Mouse (Mus musculus): ENCODE measurements at regions not wholly inside any gene's neighbourhood (a gene's known extent, or its start where the extent isn't known, plus 50 kb on each side); places are given as distances from the start of the nearest gene placed in this dataset.

DNA sequence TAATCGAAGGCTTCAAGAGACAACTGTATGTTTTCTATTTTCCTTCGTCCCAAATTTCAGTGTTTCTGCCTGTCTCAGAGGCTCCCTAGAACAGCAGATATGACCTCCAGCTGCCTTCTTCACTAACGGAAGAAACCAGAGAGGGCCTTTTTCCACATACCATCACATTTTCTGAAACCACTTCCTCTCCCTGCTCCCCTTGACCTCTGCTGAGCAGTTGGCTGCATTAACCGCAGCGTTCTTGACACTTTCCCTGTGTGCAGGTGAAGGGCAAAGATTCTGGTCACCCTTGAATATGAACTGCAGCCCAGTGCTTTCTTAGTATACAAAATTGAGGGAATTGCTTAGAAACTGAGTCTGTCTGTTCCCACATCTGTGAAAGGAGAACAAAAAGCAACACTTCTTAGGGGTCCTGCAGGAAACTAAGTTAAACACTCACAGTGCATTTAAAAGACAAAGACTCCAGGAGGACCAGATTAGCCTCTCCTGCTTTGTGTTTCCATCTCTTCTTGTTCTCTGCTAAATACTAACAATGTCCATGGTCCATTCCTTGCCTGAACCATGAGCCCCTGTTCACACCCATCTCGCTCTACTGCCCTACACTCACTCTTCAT is 98.4 kb downstream of the Akap11 start:
- no peak for DNase-seq

GRCm38 (mm10) chr14:78436586-78436985 is 100.0 kb downstream of the Akap11 start:
- DNase-seq: no peak

GRCm38 (mm10) chr14:78435982-78436381 is 100.6 kb downstream of the Akap11 start:
- DNase-seq: no peak

- no peak for DNase-seq
These were observed 101.0 kb downstream of the Akap11 start for GRCm38 (mm10) chr14:78435561-78435960.

GRCm38 (mm10) chr14:78434753-78435152 is 101.9 kb downstream of the Akap11 start:
- no peak for DNase-seq

GRCm38 (mm10) chr14:78434126-78434525 is 102.5 kb downstream of the Akap11 start:
- DNase-seq: no peak

DNA sequence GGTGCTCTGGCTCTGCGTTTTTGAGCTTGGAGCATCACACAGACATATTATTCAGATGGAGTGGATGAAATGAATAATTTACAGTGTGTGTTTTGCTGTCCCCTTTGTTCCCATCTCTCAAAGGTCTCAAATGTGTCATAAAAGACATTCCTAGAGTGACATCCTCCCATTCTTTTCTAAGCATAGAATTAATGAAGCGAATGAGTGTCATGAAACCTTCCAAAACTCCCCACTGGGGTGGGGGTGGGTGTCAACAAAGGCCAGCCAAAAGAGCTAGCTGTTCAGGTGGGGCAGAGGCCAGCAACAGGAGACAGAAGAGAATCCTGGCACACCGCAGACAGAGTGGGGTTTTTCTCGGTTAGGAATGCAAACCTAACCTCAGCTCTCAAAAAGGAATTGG is 104.1 kb downstream of the Akap11 start:
- DNase-seq: no peak

- no peak for DNase-seq
These were observed 104.7 kb downstream of the Akap11 start for GRCm38 (mm10) chr14:78431931-78432330.

DNA sequence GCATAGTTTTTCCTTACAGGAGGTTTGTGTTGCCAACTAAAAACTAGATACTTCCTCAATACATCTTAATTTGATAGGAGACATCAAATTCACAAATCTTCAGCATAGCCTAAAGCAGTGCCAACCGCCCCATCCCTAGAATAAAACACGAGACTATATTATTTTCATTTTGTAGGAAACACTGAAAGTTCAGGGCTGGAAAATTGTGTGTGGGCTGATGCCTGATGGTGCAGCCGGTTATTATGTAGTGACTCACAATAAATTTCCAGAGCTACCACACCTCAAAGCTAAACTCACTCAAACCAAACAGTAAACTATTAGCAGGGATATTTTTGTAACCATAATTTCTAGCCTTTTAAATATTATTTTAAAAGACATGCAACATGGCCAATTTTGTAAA is 105.2 kb downstream of the Akap11 start:
- DNase-seq: no peak

GRCm38 (mm10) chr14:78428233-78429019 is 108.2 kb downstream of the Akap11 start:
- DNase-seq: peak; percentile 32

GRCm38 (mm10) chr14:78427062-78427461 is 109.5 kb downstream of the Akap11 start:
- no peak for DNase-seq

DNA sequence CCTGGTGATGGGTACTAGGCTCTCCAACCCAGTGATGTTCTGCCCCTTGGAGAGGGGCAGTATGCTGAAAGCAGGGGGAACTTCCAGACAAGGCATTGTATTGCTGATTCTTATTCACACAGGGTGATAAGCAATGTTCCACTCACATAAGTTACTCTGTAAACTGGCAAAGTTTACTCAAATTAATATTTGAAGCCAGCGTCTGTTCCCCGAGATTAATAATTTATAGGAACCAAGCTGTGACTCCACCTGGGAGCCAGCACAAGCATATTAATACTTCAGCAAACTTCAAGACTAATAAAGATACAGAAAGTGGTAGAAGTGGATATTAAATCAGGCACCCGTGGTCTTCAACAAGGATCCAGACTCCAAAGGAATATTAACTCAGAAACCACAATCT is 114.0 kb downstream of the Akap11 start:
- no peak for DNase-seq

- DNase-seq: no peak
These were observed 113.1 kb upstream of the Tnfsf11 start for GRCm38 (mm10) chr14:78420966-78421365.

DNA sequence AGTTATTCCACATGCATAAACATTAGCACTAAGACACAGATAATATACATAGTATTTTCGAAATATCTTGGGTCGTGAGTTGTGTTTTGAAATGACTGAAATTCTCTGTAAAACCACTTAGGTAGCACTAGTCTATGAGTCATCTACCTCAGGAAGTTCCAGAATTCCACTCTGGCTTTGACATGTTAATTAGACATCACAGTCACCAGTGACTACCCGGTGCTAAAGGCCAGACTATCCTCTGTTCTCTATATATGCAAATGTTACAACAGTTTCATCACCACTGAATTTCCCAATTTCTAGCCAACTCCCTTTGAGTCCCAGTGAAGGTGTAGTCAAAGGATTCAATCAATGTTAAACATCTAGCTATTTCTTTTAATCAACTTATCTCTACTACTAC is 112.3 kb upstream of the Tnfsf11 start:
- DNase-seq: no peak

DNA sequence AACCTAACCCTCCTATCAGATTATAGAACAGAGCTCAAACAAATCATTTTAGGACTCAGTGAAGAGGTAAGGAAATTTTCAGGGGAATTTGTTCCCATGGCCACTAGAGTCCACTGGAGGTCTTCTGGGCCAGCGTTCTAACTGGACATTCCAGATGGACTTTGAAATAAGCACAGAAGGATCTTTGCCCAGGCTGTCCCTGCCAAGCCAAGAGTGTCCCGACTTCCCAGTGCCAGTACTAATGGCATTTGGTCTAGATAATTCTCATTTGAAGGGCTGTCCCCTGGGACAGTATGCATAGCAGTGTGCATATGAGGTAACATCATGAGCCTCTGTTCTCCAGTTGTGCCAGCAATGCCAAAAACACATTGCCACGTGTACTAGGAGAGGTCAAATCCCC is 97.7 kb upstream of the Tnfsf11 start:
- DNase-seq: no peak

- DNase-seq: no peak
These were observed 90.1 kb upstream of the Tnfsf11 start for GRCm38 (mm10) chr14:78397914-78398313.

GRCm38 (mm10) chr14:78395631-78396030 is 87.8 kb upstream of the Tnfsf11 start:
- DNase-seq: no peak

DNA sequence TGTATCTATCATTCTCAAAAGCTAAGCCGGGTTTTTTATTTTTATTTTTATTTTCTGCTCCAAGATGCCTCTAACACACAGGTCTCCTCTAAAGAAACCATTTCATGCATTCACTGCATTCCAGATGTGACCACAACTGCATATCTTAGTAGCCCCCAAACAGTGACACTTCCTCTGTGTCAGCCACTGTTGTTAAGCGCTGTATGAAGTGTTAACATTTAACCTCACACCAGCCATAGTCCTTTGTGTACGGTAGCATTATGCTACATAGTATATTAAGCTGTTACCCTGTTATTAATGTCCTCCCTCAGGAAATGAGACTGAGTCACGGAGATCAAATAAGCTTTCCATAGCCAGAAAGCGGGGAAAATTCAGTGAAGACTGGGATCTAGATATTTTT is 79.2 kb upstream of the Tnfsf11 start:
- no peak for DNase-seq

GRCm38 (mm10) chr14:78384370-78384769 is 76.5 kb upstream of the Tnfsf11 start:
- DNase-seq: no peak

GRCm38 (mm10) chr14:78383256-78383709 is 75.4 kb upstream of the Tnfsf11 start:
- DNase-seq: peak; percentile 69

DNA sequence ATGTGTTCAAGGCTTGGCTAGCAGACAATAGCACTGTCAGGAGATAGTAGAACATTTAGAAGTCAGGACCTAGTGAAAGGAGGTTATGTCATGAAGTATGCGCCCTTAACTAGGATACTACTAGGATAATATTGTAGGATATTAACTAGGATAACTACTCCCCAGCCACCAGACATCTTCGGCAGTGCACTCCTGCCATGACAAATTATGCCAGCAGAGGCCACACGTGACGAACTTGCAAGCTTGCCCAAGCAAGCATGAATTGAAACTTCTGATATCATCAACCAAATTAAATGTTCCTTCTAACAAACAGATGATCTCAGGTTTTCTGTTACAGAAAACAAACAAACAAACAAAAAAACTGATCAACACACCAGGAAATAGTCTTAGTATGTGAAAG is 72.2 kb upstream of the Tnfsf11 start:
- DNase-seq: no peak

- DNase-seq: no peak
These were observed 68.7 kb upstream of the Tnfsf11 start for GRCm38 (mm10) chr14:78376591-78376990.

DNA sequence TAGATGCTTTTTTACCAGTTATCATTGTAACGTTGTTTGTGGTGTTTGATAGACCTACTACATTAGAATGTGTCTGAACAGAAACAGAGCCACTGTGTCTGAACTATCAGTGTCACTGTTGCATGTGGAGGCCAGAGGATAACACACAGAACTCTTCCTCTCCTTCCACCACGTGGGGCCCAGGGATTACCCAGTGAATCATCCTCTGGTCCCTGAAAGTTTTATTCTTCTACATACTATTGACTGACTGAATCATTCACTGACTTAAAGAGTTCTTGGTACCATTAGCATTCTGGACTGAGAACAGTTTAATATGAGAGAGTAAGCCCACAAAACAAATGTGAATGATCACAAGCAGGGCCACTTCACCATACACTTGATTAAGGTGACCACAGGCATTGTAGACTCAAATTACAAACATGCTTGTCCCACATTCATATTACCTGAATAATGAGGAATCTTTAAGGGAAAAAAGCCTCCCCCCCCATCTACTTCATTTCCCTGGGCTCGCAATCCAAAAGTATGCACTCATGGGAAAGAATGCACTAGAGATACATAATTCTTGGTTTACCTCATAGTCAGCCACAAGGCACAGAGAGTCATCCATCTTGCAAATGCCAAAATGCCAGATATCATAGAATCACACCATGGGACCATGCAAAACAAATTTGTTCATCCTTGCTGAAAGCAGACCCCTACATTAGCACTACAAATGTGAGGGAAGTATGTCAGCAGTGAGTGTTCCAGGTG is 68.1 kb upstream of the Tnfsf11 start:
- no peak for DNase-seq

DNA sequence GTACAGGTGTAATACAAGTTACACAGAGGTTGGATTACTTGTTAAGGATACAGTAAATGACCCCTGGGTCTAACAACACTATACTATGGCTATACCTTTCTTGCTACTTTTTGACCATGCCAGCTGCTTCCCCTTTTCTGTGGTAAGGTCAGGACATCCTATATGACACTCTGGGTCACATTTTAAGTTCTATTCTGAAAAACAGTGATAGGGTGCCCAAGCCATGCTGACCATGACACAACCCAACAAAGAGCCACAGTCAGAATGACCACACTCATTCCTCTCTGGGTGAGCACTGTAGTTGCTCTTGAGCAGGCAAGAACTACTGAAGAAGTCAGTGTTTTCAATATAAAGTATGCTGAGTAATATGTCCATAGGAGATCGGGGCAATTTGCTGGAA is 64.3 kb upstream of the Tnfsf11 start:
- DNase-seq: no peak

Measured in right cerebral cortex, postnatal 25 days (tissue).